Mouse (Mus musculus) myocyte (in vitro differentiated cells): Measurements from ENCODE around the gene Scn3b.

Source experiments
- CEBPB ChIP-seq: IDR thresholded peaks from 2 replicates; pipeline ENCODE4 v1.6.1; 2011; ENCODE audit warnings: mild to moderate bottlenecking, moderate library complexity; ENCODE audit not compliant: poor library complexity, insufficient read depth, severe bottlenecking
- E2F4 ChIP-seq: IDR thresholded peaks from one replicate; pipeline ENCODE4 v1.6.1; 2011; ENCODE audit warnings: mild to moderate bottlenecking, control low read depth, moderate library complexity; ENCODE audit not compliant: insufficient read depth
- MAX ChIP-seq: IDR thresholded peaks from one replicate; pipeline ENCODE4 v1.6.1; 2011; ENCODE audit warnings: low read depth, mild to moderate bottlenecking, control low read depth
- MYOD1 ChIP-seq, 3 experiments: IDR thresholded peaks; one replicate each; pipeline ENCODE4 v1.6.1; 2011; ENCODE audit warnings: control low read depth in 2 of 3, low read depth in 2 of 3, mild to moderate bottlenecking in 2 of 3, moderate library complexity in 1 of 3; ENCODE audit not compliant: insufficient read length in 2 of 3, control insufficient read depth in 1 of 3
- MYOG ChIP-seq, 3 experiments: IDR thresholded peaks; one replicate each; pipeline ENCODE4 v1.6.1; 2011; ENCODE audit warnings: control low read depth in 2 of 3, low read depth in 2 of 3, mild to moderate bottlenecking in 2 of 3; ENCODE audit not compliant: insufficient read length in 2 of 3, control insufficient read depth in 1 of 3, insufficient read depth in 1 of 3
- POLR2A ChIP-seq: IDR thresholded peaks from one replicate; pipeline ENCODE4 v1.6.1; 2011; ENCODE audit warnings: low read depth, mild to moderate bottlenecking, control low read depth, moderate library complexity; ENCODE audit not compliant: insufficient read length
- POLR2AphosphoS2 ChIP-seq: IDR thresholded peaks from one replicate; pipeline ENCODE4 v1.6.1; 2011; ENCODE audit warnings: low read depth, control low read depth; ENCODE audit not compliant: insufficient read length
- REST ChIP-seq: IDR thresholded peaks from one replicate; pipeline ENCODE4 v1.6.1; 2011; ENCODE audit warnings: mild to moderate bottlenecking, control low read depth, moderate library complexity; ENCODE audit not compliant: insufficient read depth, insufficient read length
- TCF12 ChIP-seq: IDR thresholded peaks from one replicate; pipeline ENCODE4 v1.6.1; 2011; ENCODE audit warnings: mild to moderate bottlenecking, control low read depth; ENCODE audit not compliant: poor library complexity, insufficient read depth, severe bottlenecking
- TCF3 ChIP-seq: IDR thresholded peaks from one replicate; pipeline ENCODE4 v1.6.1; 2011; ENCODE audit warnings: low read depth, control low read depth; ENCODE audit not compliant: insufficient read length
- USF1 ChIP-seq: IDR thresholded peaks from one replicate; pipeline ENCODE4 v1.6.1; 2011; ENCODE audit warnings: low read depth, mild to moderate bottlenecking, control low read depth, moderate library complexity

- TF ChIP-seq POLR2A (no peak), TCF12 (no peak), USF1 (no peak), E2F4 (no peak), MYOG (IDR thresholded peaks at IDR 0.05; ENCODE audit: control insufficient read depth in 1 of 3, insufficient read depth in 1 of 3, insufficient read length in 2 of 3, low read depth in 2 of 3) (no peak), MAX (no peak), CEBPB (no peak), TCF3 (no peak), MYOD1 (IDR thresholded peaks at IDR 0.05; ENCODE audit: control insufficient read depth in 1 of 3, insufficient read length in 2 of 3, low read depth in 2 of 3) (no peak), POLR2AphosphoS2 (no peak), REST (no peak)
These were observed 48.0 kb downstream of the Scn3b start for GRCm38 (mm10) chr9:40316865-40317660.
